Mouse (Mus musculus): Measurements from ENCODE around the gene Tnfrsf1a. TPM values are rescaled to one million over a fixed set of nuclear protein-coding genes. Genes with fewer than 3 reads are reported as not detected.

The Tnfrsf1a gene
- polyA plus RNA-seq, 1 experiment, result 21.0 TPM

DNA sequence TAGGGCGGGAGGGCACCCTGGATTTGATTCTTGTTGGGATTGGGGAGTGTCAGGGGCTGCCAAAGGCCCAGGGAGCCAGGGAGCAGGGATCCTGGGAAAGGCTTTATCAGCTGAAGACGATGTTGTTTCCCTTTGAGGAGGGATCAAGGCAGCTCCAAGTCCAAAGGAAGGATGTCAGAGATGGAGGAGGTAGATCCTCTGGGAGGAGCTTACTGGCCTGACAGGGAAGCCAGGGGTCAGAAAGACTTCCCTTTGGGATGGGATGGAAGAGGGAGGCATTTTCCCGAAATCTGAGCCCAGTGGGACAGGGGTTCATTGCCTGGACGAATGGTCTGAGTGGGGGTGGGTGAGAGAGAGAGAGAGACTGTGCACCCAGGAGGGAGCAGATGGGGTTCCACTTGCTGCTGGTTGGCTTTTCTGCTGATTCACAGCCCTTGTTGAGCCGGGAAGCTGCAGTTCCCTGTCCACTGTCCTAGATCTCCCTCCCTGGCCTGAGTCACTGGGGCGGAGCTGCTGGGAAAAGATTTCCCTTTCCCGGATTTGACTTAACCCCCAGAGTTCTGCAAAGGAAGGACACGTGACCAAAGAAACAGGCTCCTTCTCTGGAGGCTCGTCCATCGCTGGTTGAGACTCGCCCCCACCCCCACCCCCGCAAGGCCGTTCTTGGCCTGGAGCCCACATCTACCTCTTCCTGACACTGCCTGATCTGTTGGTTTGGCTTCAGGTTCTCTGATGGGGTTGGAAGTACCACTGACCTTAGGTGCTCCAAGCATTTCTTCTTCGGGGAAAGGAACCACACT lies 5.4 kb downstream of the Tnfrsf1a start:
- H3K27me3 ChIP-seq (ENCODE audit: control insufficient read depth, insufficient read depth, low read length), result no peaks in the 10 kb centered on the region
- H3K4me3 ChIP-seq (ENCODE audit: control insufficient read depth, low read depth, low read length), result no peak overlapping the region

GRCm38 (mm10) chr6:125355197-125355741 lies 6.1 kb downstream of the Tnfrsf1a start:
- Histone ChIP-seq H3K4me1 (ENCODE audit: control insufficient read depth, insufficient read depth, low read length) (peaks cover 20% of the 10 kb centered on the region), H3K4me3 (ENCODE audit: control insufficient read depth, low read depth, low read length) (no peak overlapping the region), H3K36me3 (ENCODE audit: control insufficient read depth, insufficient read depth, low read length) (no peaks in the 10 kb centered on the region), H3K27me3 (ENCODE audit: control insufficient read depth, insufficient read depth, low read length) (no peaks in the 10 kb centered on the region), H3K27ac (ENCODE audit: control insufficient read depth, insufficient read depth, low read depth, low read length) (no peak overlapping the region)
- TF ChIP-seq CTCF (IDR thresholded peaks at IDR 0.05; ENCODE audit: control insufficient read depth, insufficient read depth, insufficient replicate concordance, low read depth, low read length) (no peak), POLR2A (IDR thresholded peaks at IDR 0.05; ENCODE audit: control insufficient read depth, low read depth, low read length) (no peak)

More for the DNA sequence above, 5.4 kb downstream of the Tnfrsf1a start:
- Histone ChIP-seq H3K27ac (ENCODE audit: control insufficient read depth, insufficient read depth, low read depth, low read length) (peak overlapping the region; percentile 73), H3K4me1 (ENCODE audit: control insufficient read depth, insufficient read depth, low read length) (peaks cover 27% of the 10 kb centered on the region), H3K36me3 (ENCODE audit: control insufficient read depth, insufficient read depth, low read length) (no peaks in the 10 kb centered on the region)
- TF ChIP-seq POLR2A (IDR thresholded peaks at IDR 0.05; ENCODE audit: control insufficient read depth, low read depth, low read length), result no peak
- no peak for TF ChIP-seq CTCF (IDR thresholded peaks at IDR 0.05; ENCODE audit: control insufficient read depth, insufficient read depth, insufficient replicate concordance, low read depth, low read length)

DNA sequence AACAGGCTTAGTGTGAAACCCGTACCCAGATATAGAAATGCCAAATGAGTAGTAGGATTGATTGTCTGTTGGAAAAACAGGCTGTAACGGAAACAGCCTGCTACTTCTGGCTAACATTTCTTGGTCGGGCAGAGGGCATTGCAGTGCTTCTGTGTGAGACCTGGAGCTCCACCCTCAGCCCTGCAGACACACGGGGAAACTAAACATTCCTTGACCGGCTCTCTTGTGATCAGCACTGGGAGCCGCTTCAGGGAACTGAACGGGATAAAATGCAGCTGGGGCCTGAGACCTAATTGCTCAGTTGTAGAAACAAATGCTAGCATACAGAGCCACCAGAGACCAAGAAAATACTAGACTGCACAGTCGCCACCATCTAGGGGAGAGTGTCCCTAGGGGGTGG lies 7.1 kb downstream of the Tnfrsf1a start:
- H3K36me3 ChIP-seq (ENCODE audit: control insufficient read depth, insufficient read depth, low read length), result no peaks in the 10 kb centered on the region
- TF ChIP-seq CTCF (IDR thresholded peaks at IDR 0.05; ENCODE audit: control insufficient read depth, insufficient read depth, insufficient replicate concordance, low read depth, low read length) (no peak), POLR2A (IDR thresholded peaks at IDR 0.05; ENCODE audit: control insufficient read depth, low read depth, low read length) (no peak)
- no peaks in the 10 kb centered on the region for H3K27me3 ChIP-seq (ENCODE audit: control insufficient read depth, insufficient read depth, low read length)
- no peak overlapping the region for H3K27ac ChIP-seq (ENCODE audit: control insufficient read depth, insufficient read depth, low read depth, low read length)
- H3K4me1 ChIP-seq (ENCODE audit: control insufficient read depth, insufficient read depth, low read length), result peaks cover 16% of the 10 kb centered on the region
- no peak overlapping the region for H3K4me3 ChIP-seq (ENCODE audit: control insufficient read depth, low read depth, low read length)

GRCm38 (mm10) chr6:125357334-125357733 lies 8.2 kb downstream of the Tnfrsf1a start:
- Histone ChIP-seq H3K27ac (ENCODE audit: control insufficient read depth, insufficient read depth, low read depth, low read length) (no peak overlapping the region), H3K4me1 (ENCODE audit: control insufficient read depth, insufficient read depth, low read length) (peaks cover 22% of the 10 kb centered on the region), H3K4me3 (ENCODE audit: control insufficient read depth, low read depth, low read length) (no peak overlapping the region), H3K27me3 (ENCODE audit: control insufficient read depth, insufficient read depth, low read length) (no peaks in the 10 kb centered on the region), H3K36me3 (ENCODE audit: control insufficient read depth, insufficient read depth, low read length) (no peaks in the 10 kb centered on the region)
- TF ChIP-seq POLR2A (IDR thresholded peaks at IDR 0.05; ENCODE audit: control insufficient read depth, low read depth, low read length) (no peak), CTCF (IDR thresholded peaks at IDR 0.05; ENCODE audit: control insufficient read depth, insufficient read depth, insufficient replicate concordance, low read depth, low read length) (no peak)

- Histone ChIP-seq H3K27me3 (ENCODE audit: control insufficient read depth, insufficient read depth, low read length) (no peaks in the 10 kb centered on the region), H3K4me1 (ENCODE audit: control insufficient read depth, insufficient read depth, low read length) (peaks cover 17% of the 10 kb centered on the region), H3K27ac (ENCODE audit: control insufficient read depth, insufficient read depth, low read depth, low read length) (no peak overlapping the region), H3K4me3 (ENCODE audit: control insufficient read depth, low read depth, low read length) (no peak overlapping the region), H3K36me3 (ENCODE audit: control insufficient read depth, insufficient read depth, low read length) (no peaks in the 10 kb centered on the region)
- no peak for TF ChIP-seq POLR2A (IDR thresholded peaks at IDR 0.05; ENCODE audit: control insufficient read depth, low read depth, low read length)
These were observed 10.8 kb downstream of the Tnfrsf1a start for GRCm38 (mm10) chr6:125359999-125360398.

GRCm38 (mm10) chr6:125360846-125361245 lies 11.7 kb downstream of the Tnfrsf1a start:
- Histone ChIP-seq H3K27ac (ENCODE audit: control insufficient read depth, insufficient read depth, low read depth, low read length) (no peak overlapping the region), H3K4me3 (ENCODE audit: control insufficient read depth, low read depth, low read length) (no peak overlapping the region), H3K27me3 (ENCODE audit: control insufficient read depth, insufficient read depth, low read length) (no peaks in the 10 kb centered on the region), H3K4me1 (ENCODE audit: control insufficient read depth, insufficient read depth, low read length) (peaks cover 15% of the 10 kb centered on the region), H3K36me3 (ENCODE audit: control insufficient read depth, insufficient read depth, low read length) (no peaks in the 10 kb centered on the region)
- no peak for TF ChIP-seq CTCF (IDR thresholded peaks at IDR 0.05; ENCODE audit: control insufficient read depth, insufficient read depth, insufficient replicate concordance, low read depth, low read length)
- TF ChIP-seq POLR2A (IDR thresholded peaks at IDR 0.05; ENCODE audit: control insufficient read depth, low read depth, low read length), result no peak

DNA sequence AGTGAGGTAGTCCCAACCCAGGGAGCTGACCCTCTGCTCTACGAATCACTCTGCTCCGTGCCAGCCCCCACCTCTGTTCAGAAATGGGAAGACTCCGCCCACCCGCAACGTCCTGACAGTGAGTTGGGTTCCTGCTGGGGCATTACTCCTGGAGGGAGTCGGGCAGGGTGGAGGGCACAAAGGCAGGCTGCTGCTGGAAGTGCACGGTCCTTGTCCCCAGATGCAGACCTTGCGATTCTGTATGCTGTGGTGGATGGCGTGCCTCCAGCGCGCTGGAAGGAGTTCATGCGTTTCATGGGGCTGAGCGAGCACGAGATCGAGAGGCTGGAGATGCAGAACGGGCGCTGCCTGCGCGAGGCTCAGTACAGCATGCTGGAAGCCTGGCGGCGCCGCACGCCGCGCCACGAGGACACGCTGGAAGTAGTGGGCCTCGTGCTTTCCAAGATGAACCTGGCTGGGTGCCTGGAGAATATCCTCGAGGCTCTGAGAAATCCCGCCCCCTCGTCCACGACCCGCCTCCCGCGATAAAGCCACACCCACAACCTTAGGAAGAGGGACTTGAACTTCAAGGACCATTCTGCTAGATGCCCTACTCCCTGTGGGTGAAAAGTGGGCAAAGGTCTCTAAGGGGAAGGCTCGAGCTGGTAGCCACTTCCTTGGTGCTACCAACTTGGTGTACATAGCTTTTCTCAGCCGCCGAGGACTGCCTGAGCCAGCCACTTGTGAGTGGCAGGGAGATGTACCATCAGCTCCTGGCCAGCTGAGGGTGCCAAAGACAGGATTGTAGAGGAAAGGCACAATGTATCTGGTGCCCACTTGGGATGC lies 12.5 kb downstream of the Tnfrsf1a start:
- H3K27me3 ChIP-seq (ENCODE audit: control insufficient read depth, insufficient read depth, low read length), result no peaks in the 10 kb centered on the region
- peaks cover 15% of the 10 kb centered on the region for H3K4me1 ChIP-seq (ENCODE audit: control insufficient read depth, insufficient read depth, low read length)
- peak overlapping the region; percentile 14; the same call in 1 of the 2 replicates for H3K4me3 ChIP-seq (ENCODE audit: control insufficient read depth, low read depth, low read length)
- H3K36me3 ChIP-seq (ENCODE audit: control insufficient read depth, insufficient read depth, low read length), result no peaks in the 10 kb centered on the region
- no peak overlapping the region for H3K27ac ChIP-seq (ENCODE audit: control insufficient read depth, insufficient read depth, low read depth, low read length)
- TF ChIP-seq CTCF (IDR thresholded peaks at IDR 0.05; ENCODE audit: control insufficient read depth, insufficient read depth, insufficient replicate concordance, low read depth, low read length) (no peak), POLR2A (IDR thresholded peaks at IDR 0.05; ENCODE audit: control insufficient read depth, low read depth, low read length) (no peak)
